Mouse (Mus musculus): Measurements from ENCODE around the gene Fpgs.

DNA sequence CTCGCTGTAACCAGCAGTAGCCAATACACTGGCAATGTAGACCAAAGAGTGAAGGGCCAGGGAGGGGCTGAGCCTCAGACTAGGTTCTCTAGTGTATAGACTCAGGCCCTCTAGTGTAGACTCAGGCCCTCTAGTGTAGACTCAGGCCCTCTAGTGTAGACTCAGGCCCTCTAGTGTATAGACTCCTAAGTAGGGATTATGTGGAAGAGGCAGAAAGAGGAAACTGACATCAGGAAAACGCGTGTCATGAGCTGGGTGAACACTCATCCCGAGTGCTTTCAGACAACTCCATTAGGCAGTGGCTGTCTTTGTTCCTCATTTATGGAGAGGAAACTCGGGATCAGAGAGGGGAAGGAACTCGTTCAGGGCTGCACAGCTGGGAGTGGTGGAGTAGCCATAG, 33.1 kb upstream of the Fpgs start:
- no peak for TF ChIP-seq POLR2A (IDR thresholded peaks at IDR 0.05; ENCODE audit: low read depth, low read length)
- TF ChIP-seq CTCF (IDR thresholded peaks at IDR 0.05; ENCODE audit: extremely low read depth, insufficient read length, insufficient replicate concordance, low read depth, low read length) = no peak

All from small intestine, adult 2 months (tissue).